Comparison of ENCODE assay signal across 28 mouse cellular contexts in genomic region chr9:108530954-108531353, GRCm38 (mm10).
"Had no signal": no experiment of that assay in that cellular context is flagged by ENCODE, and none has a peak within 500 bp of the region (broad histone marks: within the 10 kb centered on the region; RNA-seq: fewer than 3 reads in every experiment).

No protein-coding gene starts in this region.

- H3K27ac ChIP-seq: embryonic facial prominence, embryonic 10.5 days; embryonic facial prominence, embryonic 12.5 days; embryonic facial prominence, embryonic 13.5 days; embryonic facial prominence, embryonic 15.5 days; forebrain, embryonic 10.5 days; forebrain, embryonic 12.5 days; forebrain, embryonic 13.5 days; forebrain, embryonic 15.5 days; gastrocnemius, adult 2 months; heart, adult 2 months had no signal

- H3K9ac ChIP-seq: embryonic facial prominence, embryonic 12.5 days; embryonic facial prominence, embryonic 13.5 days; embryonic facial prominence, embryonic 15.5 days; forebrain, embryonic 12.5 days; forebrain, embryonic 13.5 days; forebrain, embryonic 15.5 days; forebrain, postnatal 0 days had no signal

- H3K9me3 ChIP-seq: embryonic facial prominence, embryonic 10.5 days; embryonic facial prominence, embryonic 12.5 days; embryonic facial prominence, embryonic 13.5 days; embryonic facial prominence, embryonic 15.5 days; forebrain, embryonic 10.5 days; forebrain, embryonic 12.5 days; forebrain, embryonic 13.5 days; forebrain, embryonic 15.5 days had no signal

- H3K27me3 ChIP-seq: embryonic facial prominence, embryonic 12.5 days; embryonic facial prominence, embryonic 13.5 days; embryonic facial prominence, embryonic 15.5 days; forebrain, embryonic 12.5 days; forebrain, embryonic 13.5 days; forebrain, embryonic 15.5 days had no signal

- ATAC-seq: forebrain, embryonic 13.5 days; forebrain, embryonic 14.5 days; forebrain, embryonic 15.5 days; forebrain, embryonic 16.5 days; forebrain, postnatal 0 days had no signal

- DNase-seq: cerebellum, adult 2 months; cerebellum, adult 8-10 months; cerebellum, adult 9-10 months; cerebellum, adult 9-11 months; cerebellum, postnatal 10 days; cerebellum, postnatal 14 days; cerebellum, postnatal 25 days; cerebellum, postnatal 36 days; embryo, embryonic 11 days; forebrain, postnatal 0 days; gastrocnemius, adult 2 months; gastrocnemius, postnatal 10 days; gastrocnemius, postnatal 14 days; gastrocnemius, postnatal 25 days; gastrocnemius, postnatal 36 days; heart, adult 18-20 months; heart, adult 2 months had no signal

- H3K4me2 ChIP-seq: embryonic facial prominence, embryonic 12.5 days; embryonic facial prominence, embryonic 13.5 days; embryonic facial prominence, embryonic 15.5 days; forebrain, embryonic 12.5 days; forebrain, embryonic 13.5 days; forebrain, embryonic 15.5 days had no signal

- H3K4me3 ChIP-seq: embryonic facial prominence, embryonic 10.5 days; embryonic facial prominence, embryonic 12.5 days; embryonic facial prominence, embryonic 13.5 days; embryonic facial prominence, embryonic 15.5 days; erythroblast, embryonic 14.5 days; forebrain, embryonic 10.5 days; forebrain, embryonic 12.5 days; forebrain, embryonic 13.5 days; forebrain, embryonic 15.5 days; gastrocnemius, adult 2 months; heart, adult 2 months had no signal

- H3K4me1 ChIP-seq: embryonic facial prominence, embryonic 10.5 days; embryonic facial prominence, embryonic 12.5 days; embryonic facial prominence, embryonic 13.5 days; embryonic facial prominence, embryonic 15.5 days; forebrain, embryonic 10.5 days; forebrain, embryonic 12.5 days; forebrain, embryonic 13.5 days; forebrain, embryonic 15.5 days had no signal
